Mouse (Mus musculus): ENCODE measurements around the gene Ucp3. TPM values are rescaled to one million over a fixed set of nuclear protein-coding genes. Genes with fewer than 3 reads are reported as not detected.

Gene Ucp3
- polyA plus RNA-seq, 1 experiment from 2014 or later, result not detected

Other genes starting within 250 kb of the Ucp3 start
- 31.0 and 38.5 TPM in 2 replicates for gene Pgm2l1, start 245.6 kb upstream of the Ucp3 start, polyA plus RNA-seq (2014; fragmentation: Nextera tagmentation; extraction: Ambion mirVana)
- 15.8 and 16.2 TPM in 2 replicates for gene P4ha3, start 187.5 kb upstream of the Ucp3 start, polyA plus RNA-seq (2014; fragmentation: Nextera tagmentation; extraction: Ambion mirVana)
- gene C2cd3, start 100.8 kb upstream of the Ucp3 start, polyA plus RNA-seq (2014; fragmentation: Nextera tagmentation; extraction: Ambion mirVana), result 22.9 and 23.0 TPM in 2 replicates
- gene Ppme1, start 100.7 kb upstream of the Ucp3 start, polyA plus RNA-seq (2014; fragmentation: Nextera tagmentation; extraction: Ambion mirVana), result 155 and 163 TPM in 2 replicates
- gene Ucp2, start 20.3 kb downstream of the Ucp3 start, polyA plus RNA-seq (2014; fragmentation: Nextera tagmentation; extraction: Ambion mirVana), result 47.8 and 58.3 TPM in 2 replicates
- 2.4 and 4.2 TPM in 2 replicates for gene Dnajb13, start 42.0 kb downstream of the Ucp3 start, polyA plus RNA-seq (2014; fragmentation: Nextera tagmentation; extraction: Ambion mirVana)
- 15.2 and 18.1 TPM in 2 replicates for gene Coa4, start 64.1 kb downstream of the Ucp3 start, polyA plus RNA-seq (2014; fragmentation: Nextera tagmentation; extraction: Ambion mirVana)
- gene Rab6a, start 134.4 kb downstream of the Ucp3 start, polyA plus RNA-seq (2014; fragmentation: Nextera tagmentation; extraction: Ambion mirVana), result 324 and 339 TPM in 2 replicates
- gene Mrpl48, start 135.3 kb downstream of the Ucp3 start, polyA plus RNA-seq (2014; fragmentation: Nextera tagmentation; extraction: Ambion mirVana), result 87.5 and 88.7 TPM in 2 replicates
- gene Plekhb1, start 189.4 kb downstream of the Ucp3 start, polyA plus RNA-seq (2014; fragmentation: Nextera tagmentation; extraction: Ambion mirVana), result 21.7 and 26.3 TPM in 2 replicates
- 124 and 187 TPM in 2 replicates for gene Fam168a, start 233.6 kb downstream of the Ucp3 start, polyA plus RNA-seq (2014; fragmentation: Nextera tagmentation; extraction: Ambion mirVana)